Mouse (Mus musculus) heart, adult 2 months (tissue): ENCODE measurements around the gene Cacna1g. TPM values are rescaled to one million over a fixed set of nuclear protein-coding genes. Genes with fewer than 3 reads are reported as not detected.
"Not testable (repeated sequence)": the region's sequence is repeated elsewhere in the genome, so short reads cannot be mapped to it uniquely, and the experiment has no call there.

Experiments
- DNase-seq, 2 experiments: peaks; one replicate each; pipeline ENCODE4 v3.0.0; 2021
- H3K27ac ChIP-seq: fragments of 200-600 bp; 2 replicates; pipeline ENCODE4 v1.8.1; 2022
- H3K27me3 ChIP-seq: fragments of 200-500 bp; 2 replicates; pipeline ENCODE4 v1.6.1; 2012; ENCODE audit warnings: mild to moderate bottlenecking, low read length, inconsistent platforms, mixed read lengths; ENCODE audit not compliant: control insufficient read depth, insufficient read depth
- H3K36me3 ChIP-seq: fragments of 200-500 bp; 2 replicates; pipeline ENCODE4 v1.6.1; 2012; ENCODE audit warnings: low read length, inconsistent platforms; ENCODE audit not compliant: control insufficient read depth, insufficient read depth
- H3K4me1 ChIP-seq: fragments of 200-500 bp; 2 replicates; pipeline ENCODE4 v1.6.1; 2011; ENCODE audit warnings: low read length; ENCODE audit not compliant: control insufficient read depth, insufficient read depth
- H3K4me3 ChIP-seq: fragments of 200-600 bp; 2 replicates; pipeline ENCODE4 v1.8.1; 2022
- H3K79me2 ChIP-seq: fragments of 200-500 bp; replicated peaks from 2 replicates; pipeline ENCODE4 v1.6.1; 2012; ENCODE audit warnings: mild to moderate bottlenecking, inconsistent platforms, low read length, moderate library complexity, mixed read lengths; ENCODE audit not compliant: control insufficient read depth, insufficient read depth
- H3K9ac ChIP-seq: fragments of 200-500 bp; 2 replicates; pipeline ENCODE4 v1.6.1; 2012; ENCODE audit warnings: low read depth, mild to moderate bottlenecking, control low read depth, inconsistent platforms, low read length, mixed read lengths
- CTCF ChIP-seq: fragments of 200-600 bp; IDR thresholded peaks from 2 replicates; pipeline ENCODE4 v1.8.1; 2022; ENCODE audit warnings: antibody characterized with exemption, mild to moderate bottlenecking, moderate library complexity
- EP300 ChIP-seq: fragments of 200-500 bp; IDR thresholded peaks from 2 replicates; pipeline ENCODE4 v1.6.1; 2011; ENCODE audit warnings: low read depth, low read length, control low read depth; ENCODE audit not compliant: insufficient read depth
- POLR2A ChIP-seq: fragments of 200-500 bp; IDR thresholded peaks from 2 replicates; pipeline ENCODE4 v1.6.1; 2011; ENCODE audit warnings: mild to moderate bottlenecking, low read depth, low read length, control low read depth; ENCODE audit not compliant: insufficient read depth
- WGBS: fragments of 180-500 bp; shearing (Covaris S2); methylation state at CpG from one replicate; pipeline ENCODE4 v1.1.7; 2018; 5-methylcytosine and 5-hydroxymethylcytosine counted together
- intact Hi-C: fragments of 180-260 bp; cut with DNase I; formaldehyde crosslinking; loops from one replicate; pipeline ENCODE4 v1.15.1; 2025
- polyA plus RNA-seq: library from polyadenylated mRNA; depleted of rRNA; stranded (reverse); fragments of >200 nt; gene quantifications from 2 replicates; pipeline ENCODE4 v1.2.3, GENCODE M21; 2012
- total RNA-seq, 2 experiments: library from RNA; stranded (reverse); gene quantifications; 2 replicates each; pipeline ENCODE4 v1.2.3; 2021

Cacna1g gene
- total and polyA plus RNA-seq, 3 experiments = 12.2 to 64.4 (median 12.9) TPM

- TF ChIP-seq POLR2A (no peak), CTCF (no peak), EP300 (no peak)
- H3K79me2 ChIP-seq = no peaks in the 10 kb centered on the region
- DNase-seq = no peak
- H3K36me3 ChIP-seq = no peaks in the 10 kb centered on the region
- no peak overlapping the region for H3K4me3 ChIP-seq
- H3K4me1 ChIP-seq = no peaks in the 10 kb centered on the region
- no peak overlapping the region for H3K9ac ChIP-seq
- intact Hi-C loops = no loop called here
- H3K27ac ChIP-seq = no peak overlapping the region
- WGBS = 56% methylated on average over 7 of the region's 7 CpGs
- no peaks in the 10 kb centered on the region for H3K27me3 ChIP-seq
Measured at GRCm38 (mm10) chr11:94394107-94394506, 79.9 kb downstream of the Cacna1g start.

GRCm38 (mm10) chr11:94393490-94393889 is 80.5 kb downstream of the Cacna1g start:
- DNase-seq, H3K27me3 ChIP-seq, H3K9ac ChIP-seq, H3K4me1 ChIP-seq, H3K79me2 ChIP-seq, H3K27ac ChIP-seq, intact Hi-C loops, H3K4me3 ChIP-seq, H3K36me3 ChIP-seq: not testable (repeated sequence)
- WGBS = 90% methylated on average over 4 of the region's 4 CpGs

- intact Hi-C loops = no loop called here
- H3K27ac ChIP-seq = no peak within 1 kb of the TSS
- peak within 1 kb of the TSS; percentile 11 for H3K4me3 ChIP-seq
- TF ChIP-seq EP300 (no peak), CTCF (no peak), POLR2A (no peak)
- no peaks in the 10 kb centered on the region; the same call in 1 of the 2 replicates for H3K4me1 ChIP-seq
- H3K36me3 ChIP-seq = no peaks in the 10 kb centered on the region
- WGBS = 11% methylated on average over 20 of the region's 20 CpGs
- peak; percentile 68 to 75 for DNase-seq
- H3K79me2 ChIP-seq = no peaks in the 10 kb centered on the region
- H3K27me3 ChIP-seq = no peaks in the 10 kb centered on the region
- H3K9ac ChIP-seq = peak within 1 kb of the TSS; percentile 6; the same call in 1 of the 2 replicates
Measured at GRCm38 (mm10) chr11:94392672-94393109, 81.3 kb downstream of the Cacna1g start, which contains the start of gene Abcc3. Gene Abcc3 (minus strand): TSS chr11:94392997.

- Histone ChIP-seq H3K36me3 (no peaks in the 10 kb centered on the region), H3K4me3 (no peak overlapping the region), H3K27me3 (no peaks in the 10 kb centered on the region), H3K27ac (no peak overlapping the region), H3K79me2 (no peaks in the 10 kb centered on the region), H3K4me1 (peaks cover under 1% of the 10 kb centered on the region), H3K9ac (no peak overlapping the region)
- no peak for DNase-seq
- 89% methylated on average over 10 of the region's 10 CpGs for WGBS
- intact Hi-C loops = no loop called here
- TF ChIP-seq CTCF (no peak), EP300 (no peak), POLR2A (no peak)
Measured at GRCm38 (mm10) chr11:94391661-94392060, 82.3 kb downstream of the Cacna1g start.

- Histone ChIP-seq H3K4me1 (peaks cover 3% of the 10 kb centered on the region), H3K4me3 (no peak overlapping the region), H3K9ac (no peak overlapping the region), H3K27me3 (no peaks in the 10 kb centered on the region), H3K79me2 (no peaks in the 10 kb centered on the region), H3K27ac (no peak overlapping the region), H3K36me3 (no peaks in the 10 kb centered on the region)
- TF ChIP-seq CTCF (no peak), POLR2A (no peak), EP300 (no peak)
- WGBS = 86% methylated on average over 6 of the region's 6 CpGs
- intact Hi-C loops = no loop called here
- DNase-seq = no peak
Measured at GRCm38 (mm10) chr11:94390825-94391224, 83.2 kb downstream of the Cacna1g start.

GRCm38 (mm10) chr11:94389724-94390396 is 84.1 kb downstream of the Cacna1g start:
- no peaks in the 10 kb centered on the region for H3K79me2 ChIP-seq
- no peak overlapping the region for H3K27ac ChIP-seq
- no peaks in the 10 kb centered on the region for H3K27me3 ChIP-seq
- no peak for TF ChIP-seq POLR2A
- TF ChIP-seq EP300 = no peak
- TF ChIP-seq CTCF = no peak
- DNase-seq = no peak
- no peak overlapping the region for H3K9ac ChIP-seq
- peaks cover 7% of the 10 kb centered on the region for H3K4me1 ChIP-seq
- no peaks in the 10 kb centered on the region for H3K36me3 ChIP-seq
- no peak overlapping the region for H3K4me3 ChIP-seq
- 63% methylated on average over 6 of the region's 6 CpGs for WGBS
- intact Hi-C loops = no loop called here
